Mouse (Mus musculus): ENCODE measurements around the gene Rbm42. TPM values are rescaled to one million over a fixed set of nuclear protein-coding genes. Genes with fewer than 3 reads are reported as not detected.

Gene Rbm42
- polyA plus RNA-seq, 1 experiment from 2014 or later, result 73.7 TPM

DNA sequence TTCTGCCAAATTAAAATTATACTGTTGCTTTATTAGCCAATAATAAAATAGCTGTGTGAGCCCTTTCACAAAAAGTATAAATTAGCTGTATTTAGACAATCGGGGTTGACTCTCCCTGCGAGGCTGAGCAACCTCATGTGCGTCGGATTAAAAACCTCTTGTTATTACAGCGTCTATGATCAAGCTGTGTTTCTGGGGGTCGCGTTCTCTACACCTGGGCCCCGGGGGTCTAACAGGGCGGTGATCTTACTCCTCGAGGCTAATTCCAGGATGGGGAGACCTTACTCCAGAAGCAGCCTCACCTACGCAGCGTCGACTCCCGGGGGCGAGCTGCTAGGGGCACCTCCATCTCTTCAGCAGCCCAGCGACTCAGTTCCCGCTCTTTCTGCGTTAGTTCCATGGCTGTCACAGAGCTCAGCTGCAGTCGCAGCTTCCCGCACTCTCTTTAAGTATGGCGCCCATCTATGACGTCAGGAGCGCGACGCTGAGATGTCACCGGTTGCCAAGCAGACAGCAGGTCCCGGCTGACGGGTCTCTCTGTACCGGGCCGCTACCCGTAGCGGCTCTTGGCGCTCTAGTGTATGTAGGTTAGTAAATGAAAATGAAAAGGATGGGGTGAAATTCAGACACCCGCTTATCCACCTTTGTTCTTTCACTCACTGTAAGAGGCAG lies 14.5 kb upstream of the Rbm42 start, which contains the start of gene Haus5:
TSS of gene Haus5 (minus strand) at position 466 of the 672 bp plus-strand sequence.
- Histone ChIP-seq H3K4me2 (peak within 1 kb of the TSS; percentile 91), H3K27ac (peak within 1 kb of the TSS; percentile 48; the same call in 1 of the 2 replicates), H3K27me3 (0 out of 2 replicates have a peak, but pooled peaks cover 5% of the 10 kb centered on the region), H3K4me1 (replicated peaks) (peaks cover 11% of the 10 kb centered on the region), H3K9me3 (replicated peaks) (no peaks in the 10 kb centered on the region), H3K36me3 (peaks cover 18% of the 10 kb centered on the region), H3K9ac (peak within 1 kb of the TSS; percentile 83), H3K4me3 (peak within 1 kb of the TSS; percentile 79)
- peak; percentile 85 for ATAC-seq (replicated peaks; ENCODE audit: insufficient number of reproducible peaks, insufficient read depth, low FRiP score, low read depth)
- under 1% methylated on average over 34 of the region's 34 CpGs for WGBS

GRCm38 (mm10) chr7:30639083-30639482 lies 11.0 kb downstream of the Rbm42 start:
- H3K9ac ChIP-seq, result no peak overlapping the region
- peaks cover 38% of the 10 kb centered on the region for H3K36me3 ChIP-seq
- H3K4me2 ChIP-seq, result no peak overlapping the region
- ATAC-seq (replicated peaks; ENCODE audit: insufficient number of reproducible peaks, insufficient read depth, low FRiP score, low read depth), result no peak
- H3K27ac ChIP-seq, result no peak overlapping the region
- H3K27me3 ChIP-seq, result peaks cover 28% of the 10 kb centered on the region
- no peak overlapping the region for H3K4me3 ChIP-seq
- H3K4me1 ChIP-seq (replicated peaks), result peaks cover 23% of the 10 kb centered on the region
- 14% methylated on average over 4 of the region's 4 CpGs for WGBS
- no peaks in the 10 kb centered on the region for H3K9me3 ChIP-seq (replicated peaks)

- Histone ChIP-seq H3K4me2 (0 out of 2 replicates have a peak overlapping the region, but pooled peaks have one; percentile 13), H3K9me3 (replicated peaks) (no peaks in the 10 kb centered on the region), H3K9ac (no peak overlapping the region), H3K36me3 (peaks cover 11% of the 10 kb centered on the region), H3K4me3 (no peak overlapping the region), H3K4me1 (replicated peaks) (peaks cover 27% of the 10 kb centered on the region), H3K27ac (no peak overlapping the region), H3K27me3 (peaks cover 53% of the 10 kb centered on the region)
- ATAC-seq (replicated peaks; ENCODE audit: insufficient number of reproducible peaks, insufficient read depth, low FRiP score, low read depth), result no peak
- 16% methylated on average over 11 of the region's 11 CpGs for WGBS
These were observed 13.7 kb downstream of the Rbm42 start for GRCm38 (mm10) chr7:30636395-30636794.

- Histone ChIP-seq H3K9ac (no peak within 1 kb of the TSS), H3K27ac (no peak within 1 kb of the TSS), H3K4me1 (replicated peaks) (peaks cover 27% of the 10 kb centered on the region), H3K4me3 (peak within 1 kb of the TSS; percentile 25), H3K27me3 (peaks cover 55% of the 10 kb centered on the region), H3K4me2 (peak within 1 kb of the TSS; percentile 52), H3K9me3 (replicated peaks) (no peaks in the 10 kb centered on the region), H3K36me3 (0 out of 2 replicates have a peak, but pooled peaks cover 5% of the 10 kb centered on the region)
- ATAC-seq (replicated peaks; ENCODE audit: insufficient number of reproducible peaks, insufficient read depth, low FRiP score, low read depth), result no peak
- 2% methylated on average over 5 of the region's 5 CpGs for WGBS
These were observed 14.4 kb downstream of the Rbm42 start, which contains the start of gene Etv2 for GRCm38 (mm10) chr7:30635752-30636151. Gene Etv2, minus strand, starts transcription at chr7:30635852.

DNA sequence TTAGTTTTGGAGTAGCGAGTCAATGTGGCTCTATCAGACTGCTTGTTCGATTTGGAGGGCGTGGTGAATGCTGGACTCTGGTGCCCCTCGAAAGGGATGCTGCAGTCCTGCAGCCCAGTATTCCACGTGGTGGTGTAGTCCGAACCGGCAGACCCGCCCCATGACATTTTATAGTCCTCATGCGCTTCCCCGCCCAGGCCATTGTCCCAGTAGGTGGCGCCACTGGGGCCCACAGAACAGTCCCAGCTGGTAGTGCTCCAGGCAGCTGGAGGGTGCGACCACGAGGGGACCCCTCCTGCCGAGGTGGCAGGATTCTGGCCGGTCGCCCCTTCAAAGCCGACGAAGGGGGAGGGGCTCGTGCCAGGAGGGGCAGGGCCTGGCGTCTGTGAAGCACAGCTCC lies 15.5 kb downstream of the Rbm42 start:
- H3K27me3 ChIP-seq, result peaks cover 58% of the 10 kb centered on the region
- no peaks in the 10 kb centered on the region for H3K9me3 ChIP-seq (replicated peaks)
- H3K4me3 ChIP-seq, result peak overlapping the region; percentile 25
- peak overlapping the region; percentile 52 for H3K4me2 ChIP-seq
- H3K4me1 ChIP-seq (replicated peaks), result peaks cover 27% of the 10 kb centered on the region
- H3K27ac ChIP-seq, result no peak overlapping the region
- H3K36me3 ChIP-seq, result no peaks in the 10 kb centered on the region
- WGBS, result 1% methylated on average over 20 of the region's 20 CpGs
- H3K9ac ChIP-seq, result no peak overlapping the region
- ATAC-seq (replicated peaks; ENCODE audit: insufficient number of reproducible peaks, insufficient read depth, low FRiP score, low read depth), result peak; percentile 60

- peaks cover 58% of the 10 kb centered on the region for H3K27me3 ChIP-seq
- H3K4me3 ChIP-seq, result peak overlapping the region; percentile 25; the same call in 1 of the 2 replicates
- H3K9ac ChIP-seq, result no peak overlapping the region
- H3K4me1 ChIP-seq (replicated peaks), result peaks cover 23% of the 10 kb centered on the region
- peak overlapping the region; percentile 7; the same call in 1 of the 2 replicates for H3K4me2 ChIP-seq
- WGBS, result 8% methylated on average over 27 of the region's 27 CpGs
- H3K27ac ChIP-seq, result no peak overlapping the region
- H3K9me3 ChIP-seq (replicated peaks), result no peaks in the 10 kb centered on the region
- H3K36me3 ChIP-seq, result no peaks in the 10 kb centered on the region
- no peak for ATAC-seq (replicated peaks; ENCODE audit: insufficient number of reproducible peaks, insufficient read depth, low FRiP score, low read depth)
These were observed 16.2 kb downstream of the Rbm42 start for GRCm38 (mm10) chr7:30633762-30634412.

DNA sequence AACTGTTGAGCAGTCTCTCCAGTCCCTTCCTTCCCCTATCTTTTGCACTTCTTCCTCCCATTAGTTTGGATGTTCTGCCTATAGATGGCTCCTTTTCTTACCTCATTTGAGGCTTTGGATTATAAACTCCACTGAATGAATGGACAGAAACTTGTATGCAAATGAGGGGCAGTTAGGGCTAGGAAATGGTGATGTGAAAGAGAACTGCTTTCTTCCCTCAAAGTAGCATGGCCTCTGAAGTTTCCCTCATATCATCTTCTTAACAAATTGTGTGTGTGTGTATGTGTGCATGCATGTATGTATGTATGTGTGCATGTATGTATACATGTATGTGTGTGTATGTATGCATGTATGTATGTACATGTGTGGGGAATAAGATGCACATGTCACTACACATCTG lies 21.1 kb downstream of the Rbm42 start:
- no peak for ATAC-seq (replicated peaks; ENCODE audit: insufficient number of reproducible peaks, insufficient read depth, low FRiP score, low read depth)
- no peak overlapping the region for H3K4me2 ChIP-seq

DNA sequence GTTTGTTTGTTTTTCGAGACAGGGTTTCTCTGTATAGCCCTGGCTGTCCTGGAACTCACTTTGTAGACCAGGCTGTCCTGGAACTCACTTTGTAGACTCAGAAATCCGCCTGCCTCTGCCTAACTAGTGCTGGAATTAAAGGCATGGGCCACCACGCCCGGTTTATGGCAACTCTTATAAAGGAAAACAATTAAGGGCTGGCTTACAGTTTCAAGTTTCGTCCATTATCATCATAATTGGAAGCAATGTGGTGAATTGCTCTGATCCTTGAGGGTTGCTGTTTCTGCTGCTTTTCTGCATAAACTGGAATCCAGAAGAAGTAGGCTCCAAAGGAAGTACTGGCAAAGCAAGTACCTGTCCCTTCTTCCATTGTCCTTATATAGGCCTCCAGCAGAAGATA lies 23.5 kb downstream of the Rbm42 start:
- Histone ChIP-seq H3K4me3 (no peak overlapping the region), H3K36me3 (peaks cover 27% of the 10 kb centered on the region), H3K27me3 (peaks cover 7% of the 10 kb centered on the region), H3K4me2 (no peak overlapping the region), H3K27ac (no peak overlapping the region), H3K4me1 (replicated peaks) (peaks cover 20% of the 10 kb centered on the region), H3K9ac (no peak overlapping the region), H3K9me3 (replicated peaks) (no peaks in the 10 kb centered on the region)
- ATAC-seq (replicated peaks; ENCODE audit: insufficient number of reproducible peaks, insufficient read depth, low FRiP score, low read depth), result no peak
- WGBS, result 81% methylated on average over 5 of the region's 5 CpGs

More for the DNA sequence above, 21.1 kb downstream of the Rbm42 start:
- H3K27ac ChIP-seq, result no peak overlapping the region
- H3K9me3 ChIP-seq (replicated peaks), result no peaks in the 10 kb centered on the region
- H3K9ac ChIP-seq, result no peak overlapping the region
- peaks cover 15% of the 10 kb centered on the region for H3K4me1 ChIP-seq (replicated peaks)
- H3K27me3 ChIP-seq, result peaks cover 29% of the 10 kb centered on the region
- no peak overlapping the region for H3K4me3 ChIP-seq
- peaks cover 5% of the 10 kb centered on the region for H3K36me3 ChIP-seq

DNA sequence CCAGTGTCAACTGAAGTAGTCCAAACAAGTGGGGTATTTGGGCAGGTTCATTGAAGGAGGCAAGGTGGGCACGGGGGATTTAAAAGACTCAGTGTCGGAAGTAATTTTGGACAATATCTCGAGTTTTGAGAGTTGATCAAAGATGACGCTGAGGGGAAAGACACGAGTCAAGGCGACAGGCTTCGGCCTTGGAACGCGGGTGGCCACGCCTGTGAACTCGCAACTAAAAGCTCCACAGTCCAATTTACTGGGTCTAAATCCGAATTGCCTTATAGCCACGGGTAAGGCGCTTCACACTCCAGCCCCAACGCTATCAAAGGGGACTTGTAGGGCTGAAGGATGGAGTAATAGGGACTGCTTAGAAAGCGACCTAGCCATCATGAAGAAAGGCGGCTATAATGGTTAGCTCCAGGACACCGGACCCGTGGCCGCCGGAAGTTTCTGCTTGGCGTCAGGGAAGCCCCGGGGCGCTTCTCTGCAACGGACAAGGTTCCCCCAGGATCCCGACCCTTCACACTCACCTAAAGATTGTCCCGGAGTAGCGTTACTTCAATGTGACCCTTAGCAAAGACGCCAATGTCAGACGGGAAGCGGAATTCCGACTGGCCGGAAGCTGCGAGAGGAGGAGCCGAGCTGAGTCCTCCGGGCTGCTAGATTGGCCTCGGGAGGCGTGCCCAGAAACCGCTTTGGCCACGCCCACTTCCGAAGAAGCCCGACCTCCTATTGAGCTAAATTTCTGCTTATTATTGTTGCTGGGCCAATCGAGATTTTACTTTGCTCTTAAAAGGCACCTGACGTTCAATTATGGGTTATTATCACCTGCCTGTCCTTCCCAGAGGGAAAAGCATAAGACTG lies 24.4 kb downstream of the Rbm42 start, which contains the start of gene Cox6b1:
TSS of gene Cox6b1 (minus strand) at position 622 of the 855 bp plus-strand sequence.
- peak; percentile 90 for ATAC-seq (replicated peaks; ENCODE audit: insufficient number of reproducible peaks, insufficient read depth, low FRiP score, low read depth)
- no peaks in the 10 kb centered on the region for H3K9me3 ChIP-seq (replicated peaks)
- H3K27me3 ChIP-seq, result peaks cover 3% of the 10 kb centered on the region; the same call in 1 of the 2 replicates
- peaks cover 32% of the 10 kb centered on the region for H3K36me3 ChIP-seq
- peak within 1 kb of the TSS; percentile 76 for H3K27ac ChIP-seq
- H3K4me3 ChIP-seq, result peak within 1 kb of the TSS; percentile 71
- H3K9ac ChIP-seq, result peak within 1 kb of the TSS; percentile 73
- H3K4me1 ChIP-seq (replicated peaks), result peaks cover 24% of the 10 kb centered on the region
- H3K4me2 ChIP-seq, result peak within 1 kb of the TSS; percentile 69
- WGBS, result 1% methylated on average over 44 of the region's 44 CpGs

GRCm38 (mm10) chr7:30619202-30619601 lies 30.9 kb downstream of the Rbm42 start:
- 89% methylated on average over 3 of the region's 3 CpGs for WGBS
- no peak overlapping the region for H3K9ac ChIP-seq
- peaks cover 13% of the 10 kb centered on the region; the same call in 1 of the 2 replicates for H3K4me1 ChIP-seq (replicated peaks)
- H3K9me3 ChIP-seq (replicated peaks), result no peaks in the 10 kb centered on the region
- no peak overlapping the region for H3K4me3 ChIP-seq
- H3K27me3 ChIP-seq, result no peaks in the 10 kb centered on the region
- no peak overlapping the region for H3K4me2 ChIP-seq
- H3K27ac ChIP-seq, result no peak overlapping the region
- H3K36me3 ChIP-seq, result peaks cover 74% of the 10 kb centered on the region
- no peak for ATAC-seq (replicated peaks; ENCODE audit: insufficient number of reproducible peaks, insufficient read depth, low FRiP score, low read depth)

DNA sequence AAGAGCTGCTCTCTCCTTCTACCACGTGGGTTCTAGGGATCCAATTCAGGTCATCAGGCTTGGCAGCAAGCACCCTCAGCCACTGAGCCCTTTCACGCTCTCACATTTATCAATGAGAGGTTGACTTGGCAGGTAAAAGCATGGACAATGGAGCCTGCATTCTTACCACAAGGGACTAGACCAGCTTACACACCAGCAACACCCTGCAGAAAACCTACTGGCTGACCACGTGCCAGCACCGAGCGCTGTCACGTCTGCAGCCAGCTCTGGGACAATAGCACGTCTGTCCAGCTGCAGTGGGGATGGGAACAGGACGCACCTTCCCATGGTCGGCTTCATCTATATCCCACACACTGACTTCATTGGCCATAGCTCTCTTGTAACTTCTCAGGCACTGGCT lies 31.5 kb downstream of the Rbm42 start:
- ATAC-seq (replicated peaks; ENCODE audit: insufficient number of reproducible peaks, insufficient read depth, low FRiP score, low read depth), result no peak
- no peaks in the 10 kb centered on the region for H3K27me3 ChIP-seq
- no peak overlapping the region for H3K4me3 ChIP-seq
- no peak overlapping the region for H3K27ac ChIP-seq
- WGBS, result 94% methylated on average over 9 of the region's 9 CpGs
- no peak overlapping the region for H3K4me2 ChIP-seq
- H3K36me3 ChIP-seq, result peaks cover 68% of the 10 kb centered on the region
- peaks cover 13% of the 10 kb centered on the region; the same call in 1 of the 2 replicates for H3K4me1 ChIP-seq (replicated peaks)
- no peak overlapping the region for H3K9ac ChIP-seq
- no peaks in the 10 kb centered on the region for H3K9me3 ChIP-seq (replicated peaks)
